Mouse (Mus musculus) hindbrain, postnatal 0 days (tissue): Measurements from ENCODE around the gene Rgl3. TPM values are rescaled to one million over a fixed set of nuclear protein-coding genes. Genes with fewer than 3 reads are reported as not detected.

Experiments
- ATAC-seq: fragments of 200-750 bp; cut with Nextera tagmentation; 2 replicates; pipeline ENCODE4 v1.8.0; 2017; ENCODE audit warnings: mild to moderate bottlenecking, moderate TSS enrichment, moderate library complexity
- DNase-seq: peaks from one replicate; pipeline ENCODE4 v3.0.0-alpha.2; 2015; ENCODE audit warnings: low spot score
- H3K27ac ChIP-seq: fragments of 300-500 bp; sonication (generic); 2 replicates; pipeline ENCODE4 v1.5.1; 2014; ENCODE audit warnings: mild to moderate bottlenecking
- H3K27me3 ChIP-seq: fragments of 300-500 bp; sonication (generic); 2 replicates; pipeline ENCODE4 v1.6.1; 2014; ENCODE audit warnings: low read length, mixed read lengths; ENCODE audit not compliant: insufficient read depth
- H3K36me3 ChIP-seq: fragments of 300-500 bp; sonication (generic); 2 replicates; pipeline ENCODE4 v1.6.1; 2014; ENCODE audit warnings: low read length, mixed read lengths; ENCODE audit not compliant: insufficient read depth
- H3K4me1 ChIP-seq: fragments of 300-500 bp; sonication (generic); 2 replicates; pipeline ENCODE4 v1.6.1; 2014; ENCODE audit warnings: antibody characterized with exemption, low read length, mixed read lengths; ENCODE audit not compliant: insufficient read depth
- H3K4me2 ChIP-seq: fragments of 300-500 bp; sonication (generic); 2 replicates; pipeline ENCODE4 v1.6.1; 2014; ENCODE audit warnings: low read depth, mild to moderate bottlenecking, low read length, moderate library complexity, mixed read lengths
- H3K4me3 ChIP-seq: fragments of 300-500 bp; sonication (generic); 2 replicates; pipeline ENCODE4 v1.5.1; 2014; ENCODE audit warnings: low read length
- H3K9ac ChIP-seq: fragments of 300-500 bp; sonication (generic); replicated peaks from 2 replicates; pipeline ENCODE4 v1.6.1; 2014; ENCODE audit warnings: mild to moderate bottlenecking, low read length, moderate library complexity, mixed read lengths
- H3K9me3 ChIP-seq: fragments of 300-500 bp; sonication (generic); 2 replicates; pipeline ENCODE4 v1.6.1; 2016; ENCODE audit warnings: low read length, mixed read lengths
- CTCF ChIP-seq: IDR thresholded peaks from 2 replicates; pipeline ENCODE4 v1.5.1; 2016; ENCODE audit warnings: antibody characterized with exemption, control low read depth, low read depth
- WGBS: fragments of 180-500 bp; shearing (Covaris S2); extraction: QIAGEN DNeasy Blood & Tissue Kit; methylation state at CpG from one replicate; pipeline ENCODE4 v1.1.7; 2014; 5-methylcytosine and 5-hydroxymethylcytosine counted together
- polyA plus RNA-seq: library from polyadenylated mRNA; unstranded; fragments of >200 nt; fragmentation: Nextera tagmentation; extraction: Ambion mirVana; gene quantifications from 2 replicates; pipeline ENCODE4 v1.2.1, GENCODE M21; 2015
- total RNA-seq: library from RNA; depleted of rRNA; stranded (reverse); fragments of >200 nt; gene quantifications from 2 replicates; pipeline ENCODE4 v1.2.3, GENCODE M21; 2014; rRNA removed

Gene Rgl3
- total and polyA plus RNA-seq, 2 experiments from 2014 or later = 2.5 to 5.1 TPM

GRCm38 (mm10) chr9:21926155-21926554 lies 63.1 kb downstream of the Rgl3 start:
- Histone ChIP-seq H3K4me1 (peaks cover 6% of the 10 kb centered on the region), H3K27ac (no peak overlapping the region; the same call in 1 of the 2 replicates), H3K36me3 (no peaks in the 10 kb centered on the region), H3K9ac (no peak overlapping the region; the same call in 1 of the 2 replicates), H3K4me2 (peak overlapping the region; percentile 67), H3K27me3 (no peaks in the 10 kb centered on the region), H3K4me3 (peak overlapping the region; percentile 51; the same call in 1 of the 2 replicates), H3K9me3 (no peaks in the 10 kb centered on the region)
- WGBS = 81% methylated on average over 6 of the region's 6 CpGs
- no peak for DNase-seq
- no peak for ATAC-seq
- no peak for TF ChIP-seq CTCF

DNA sequence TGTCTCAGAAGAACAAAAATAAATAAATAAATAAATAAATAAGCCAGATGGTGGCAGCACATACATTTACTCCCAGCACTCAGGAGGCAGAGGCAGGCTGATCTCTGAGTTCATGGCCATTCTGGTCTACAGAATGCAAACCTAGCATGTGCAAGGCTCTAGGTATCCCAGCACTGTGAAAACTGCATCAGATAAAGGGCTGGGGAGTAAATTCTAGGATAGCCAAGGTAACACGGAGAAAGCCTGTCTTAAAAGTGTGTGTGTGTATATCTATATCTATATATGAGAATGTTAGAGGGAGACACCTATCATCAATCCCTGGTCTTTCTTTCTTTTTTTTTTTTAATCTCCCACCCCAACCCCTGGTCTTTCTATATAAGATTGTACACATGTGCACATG lies 63.7 kb downstream of the Rgl3 start:
- DNase-seq (no peak), ATAC-seq (no peak)
- TF ChIP-seq CTCF = no peak
- no peak overlapping the region for H3K9ac ChIP-seq
- H3K27me3 ChIP-seq = no peaks in the 10 kb centered on the region
- H3K4me2 ChIP-seq = no peak overlapping the region
- H3K4me3 ChIP-seq = no peak overlapping the region
- no peak overlapping the region for H3K27ac ChIP-seq
- no peaks in the 10 kb centered on the region for H3K36me3 ChIP-seq
- H3K4me1 ChIP-seq = peaks cover 6% of the 10 kb centered on the region
- 100% methylated on average over 1 of the region's 1 CpGs for WGBS
- no peaks in the 10 kb centered on the region for H3K9me3 ChIP-seq

DNA sequence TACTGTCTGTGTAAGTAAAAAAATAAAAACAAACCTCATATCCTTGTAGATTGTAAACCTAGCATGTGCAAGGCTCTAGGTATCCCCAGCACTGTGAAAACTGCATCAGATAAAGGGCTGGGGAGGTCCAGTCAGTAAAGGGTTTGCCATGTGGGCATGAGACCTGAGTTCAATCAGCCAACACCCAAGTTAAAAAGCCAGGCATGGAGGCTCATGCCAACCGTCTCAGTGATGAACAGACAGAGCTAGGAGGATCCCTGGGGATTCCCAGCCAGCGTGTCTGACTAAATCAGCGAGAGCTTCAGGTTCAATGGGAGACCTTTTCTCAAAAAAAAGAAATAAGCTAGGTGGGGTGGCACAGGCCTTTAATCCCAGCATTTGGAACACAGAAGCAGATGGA lies 64.2 kb downstream of the Rgl3 start:
- DNase-seq (no peak), ATAC-seq (no peak)
- H3K9me3 ChIP-seq = no peaks in the 10 kb centered on the region
- WGBS = 85% methylated on average over 3 of the region's 3 CpGs
- no peaks in the 10 kb centered on the region for H3K36me3 ChIP-seq
- no peak overlapping the region for H3K4me2 ChIP-seq
- H3K27ac ChIP-seq = no peak overlapping the region
- H3K27me3 ChIP-seq = no peaks in the 10 kb centered on the region
- no peak overlapping the region for H3K9ac ChIP-seq
- H3K4me3 ChIP-seq = no peak overlapping the region
- no peak for TF ChIP-seq CTCF
- H3K4me1 ChIP-seq = peaks cover 6% of the 10 kb centered on the region

DNA sequence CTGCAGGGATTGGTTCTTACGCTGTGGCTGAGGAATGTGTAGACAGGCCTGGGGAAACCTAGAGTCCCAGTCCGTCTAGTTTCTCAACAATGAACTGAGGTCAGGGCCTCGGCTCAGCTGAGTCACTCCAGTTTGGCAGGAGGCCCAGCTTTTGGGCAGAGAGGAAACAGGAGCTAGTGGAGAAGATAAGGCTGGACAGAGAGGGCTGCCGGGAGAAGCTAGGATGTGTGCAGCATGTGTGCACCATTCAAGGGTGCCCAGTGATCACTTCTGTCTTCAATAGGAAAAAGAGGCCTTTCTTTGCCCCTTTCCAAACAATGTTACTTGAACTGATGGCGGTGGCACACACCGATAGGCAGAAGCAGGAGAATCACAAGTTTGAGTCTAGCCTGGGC lies 65.2 kb downstream of the Rgl3 start:
- 59% methylated on average over 6 of the region's 6 CpGs for WGBS
- Histone ChIP-seq H3K27ac (no peak overlapping the region), H3K9ac (no peak overlapping the region), H3K4me3 (no peak overlapping the region), H3K36me3 (no peaks in the 10 kb centered on the region), H3K4me2 (no peak overlapping the region), H3K9me3 (no peaks in the 10 kb centered on the region), H3K27me3 (no peaks in the 10 kb centered on the region), H3K4me1 (peaks cover 6% of the 10 kb centered on the region)
- TF ChIP-seq CTCF = no peak
- DNase-seq = peak; percentile 28
- no peak for ATAC-seq

GRCm38 (mm10) chr9:21923490-21924098 lies 65.7 kb downstream of the Rgl3 start:
- DNase-seq (no peak), ATAC-seq (no peak)
- 69% methylated on average over 3 of the region's 3 CpGs for WGBS
- Histone ChIP-seq H3K4me2 (no peak overlapping the region), H3K36me3 (no peaks in the 10 kb centered on the region), H3K4me3 (no peak overlapping the region), H3K9me3 (no peaks in the 10 kb centered on the region), H3K9ac (no peak overlapping the region), H3K27me3 (no peaks in the 10 kb centered on the region), H3K4me1 (peaks cover 6% of the 10 kb centered on the region), H3K27ac (no peak overlapping the region)
- TF ChIP-seq CTCF = no peak

- H3K9me3 ChIP-seq = no peaks in the 10 kb centered on the region
- peaks cover 6% of the 10 kb centered on the region for H3K4me1 ChIP-seq
- H3K27me3 ChIP-seq = no peaks in the 10 kb centered on the region
- no peak for DNase-seq
- ATAC-seq = no peak
- no peak overlapping the region for H3K9ac ChIP-seq
- no peak for TF ChIP-seq CTCF
- H3K4me2 ChIP-seq = no peak overlapping the region
- H3K36me3 ChIP-seq = no peaks in the 10 kb centered on the region
- no peak overlapping the region for H3K4me3 ChIP-seq
- 88% methylated on average over 4 of the region's 4 CpGs for WGBS
- no peak overlapping the region for H3K27ac ChIP-seq
Observed at GRCm38 (mm10) chr9:21923036-21923435, 66.2 kb downstream of the Rgl3 start.

Other genes with a start within 250 kb of the Rgl3 start
- 20.3 and 31.1 TPM in 2 replicates for gene Spc24, start 229.1 kb downstream of the Rgl3 start, total RNA-seq
- gene Spc24, start 229.1 kb downstream of the Rgl3 start, polyA plus RNA-seq = 26.2 and 27.1 TPM in 2 replicates
- 15.6 and 19.1 TPM in 2 replicates for gene Kank2, start 190.7 kb downstream of the Rgl3 start, total RNA-seq
- 3.1 and 3.4 TPM in 2 replicates for gene Kank2, start 190.7 kb downstream of the Rgl3 start, polyA plus RNA-seq
- not detected in 2 replicates for gene Angptl8, start 153.9 kb downstream of the Rgl3 start, total RNA-seq
- gene Angptl8, start 153.9 kb downstream of the Rgl3 start, polyA plus RNA-seq = 0.34 and 0.57 TPM in 2 replicates
- 15.6 and 20.6 TPM in 2 replicates for gene Dock6, start 136.8 kb downstream of the Rgl3 start, total RNA-seq
- 11.5 and 11.7 TPM in 2 replicates for gene Dock6, start 136.8 kb downstream of the Rgl3 start, polyA plus RNA-seq
- 23.1 and 28.6 TPM in 2 replicates for gene Rab3d, start 71.3 kb downstream of the Rgl3 start, total RNA-seq
- 20.3 and 21.6 TPM in 2 replicates for gene Rab3d, start 71.3 kb downstream of the Rgl3 start, polyA plus RNA-seq
- 6.0 and 8.4 TPM in 2 replicates for gene Ccdc159, start 62.0 kb downstream of the Rgl3 start, total RNA-seq
- 3.9 and 4.0 TPM in 2 replicates for gene Ccdc159, start 62.0 kb downstream of the Rgl3 start, polyA plus RNA-seq
- 34.9 and 52.0 TPM in 2 replicates for gene Tmem205, start 61.9 kb downstream of the Rgl3 start, total RNA-seq
- 56.2 and 56.3 TPM in 2 replicates for gene Tmem205, start 61.9 kb downstream of the Rgl3 start, polyA plus RNA-seq
- 147 and 151 TPM in 2 replicates for gene Plppr2, start 52.4 kb downstream of the Rgl3 start, total RNA-seq
- 85.6 and 95.2 TPM in 2 replicates for gene Plppr2, start 52.4 kb downstream of the Rgl3 start, polyA plus RNA-seq
- gene Swsap1, start 33.7 kb downstream of the Rgl3 start, total RNA-seq = 27.8 and 35.8 TPM in 2 replicates
- 8.0 and 9.0 TPM in 2 replicates for gene Swsap1, start 33.7 kb downstream of the Rgl3 start, polyA plus RNA-seq
- 0.89 and 1.7 TPM in 2 replicates for gene Epor, start 25.9 kb downstream of the Rgl3 start, total RNA-seq
- 2.3 TPM in 2 replicates for gene Epor, start 25.9 kb downstream of the Rgl3 start, polyA plus RNA-seq
- 3.3 and 6.0 TPM in 2 replicates for gene Ccdc151, start 13.2 kb upstream of the Rgl3 start, total RNA-seq
- gene Ccdc151, start 13.2 kb upstream of the Rgl3 start, polyA plus RNA-seq = 4.2 and 4.6 TPM in 2 replicates
- 84.9 and 89.7 TPM in 2 replicates for gene Prkcsh, start 13.4 kb upstream of the Rgl3 start, total RNA-seq
- gene Prkcsh, start 13.4 kb upstream of the Rgl3 start, polyA plus RNA-seq = 67.5 and 69.7 TPM in 2 replicates
- 192 and 204 TPM in 2 replicates for gene Elavl3, start 62.6 kb upstream of the Rgl3 start, total RNA-seq
- gene Elavl3, start 62.6 kb upstream of the Rgl3 start, polyA plus RNA-seq = 69.9 and 71.7 TPM in 2 replicates
- not detected in 2 replicates for gene Gm49318, start 81.8 kb upstream of the Rgl3 start, total RNA-seq
- gene Gm49318, start 81.8 kb upstream of the Rgl3 start, polyA plus RNA-seq = not detected in 2 replicates
- 28.8 and 30.0 TPM in 2 replicates for gene Zfp653, start 81.9 kb upstream of the Rgl3 start, total RNA-seq
- gene Zfp653, start 81.9 kb upstream of the Rgl3 start, polyA plus RNA-seq = 12.8 and 13.2 TPM in 2 replicates
- 59.9 and 68.8 TPM in 2 replicates for gene Ecsit, start 96.0 kb upstream of the Rgl3 start, total RNA-seq
- 51.0 and 56.0 TPM in 2 replicates for gene Ecsit, start 96.0 kb upstream of the Rgl3 start, polyA plus RNA-seq
- 0.40 and 0.52 TPM in 2 replicates for gene Cnn1, start 109.8 kb upstream of the Rgl3 start, total RNA-seq
- gene Cnn1, start 109.8 kb upstream of the Rgl3 start, polyA plus RNA-seq = 0.66 and 1.1 TPM in 2 replicates
- gene Elof1, start 127.7 kb upstream of the Rgl3 start, total RNA-seq = 142 and 165 TPM in 2 replicates
- gene Elof1, start 127.7 kb upstream of the Rgl3 start, polyA plus RNA-seq = 171 and 178 TPM in 2 replicates
- 0.18 and 1.8 TPM in 2 replicates for gene Acp5, start 146.3 kb upstream of the Rgl3 start, total RNA-seq
- gene Acp5, start 146.3 kb upstream of the Rgl3 start, polyA plus RNA-seq = 0.63 and 1.2 TPM in 2 replicates
- 20.5 and 37.1 TPM in 2 replicates for gene Pigyl, start 167.4 kb upstream of the Rgl3 start, total RNA-seq
- gene Pigyl, start 167.4 kb upstream of the Rgl3 start, polyA plus RNA-seq = 109 and 111 TPM in 2 replicates
- gene Zfp872, start 198.6 kb upstream of the Rgl3 start, total RNA-seq = 0.26 TPM in 1 of 2 replicates, not detected in the other
- 0.24 and 0.33 TPM in 2 replicates for gene Zfp872, start 198.6 kb upstream of the Rgl3 start, polyA plus RNA-seq
- 5.3 and 6.4 TPM in 2 replicates for gene Zfp809, start 236.3 kb upstream of the Rgl3 start, total RNA-seq
- gene Zfp809, start 236.3 kb upstream of the Rgl3 start, polyA plus RNA-seq = 6.1 and 8.4 TPM in 2 replicates